Mouse (Mus musculus) spleen, adult 2 months (tissue): ENCODE measurements at regions not wholly inside any gene's neighbourhood (a gene's known extent, or its start where the extent isn't known, plus 50 kb on each side); places are given as distances from the start of the nearest gene placed in this dataset.

ENCODE experiments used
- CTCF ChIP-seq: fragments of 200-500 bp; IDR thresholded peaks from 2 replicates; pipeline ENCODE4 v1.5.1; 2011; ENCODE audit warnings: mild to moderate bottlenecking, inconsistent platforms; ENCODE audit not compliant: insufficient read depth, insufficient read length, insufficient replicate concordance; ENCODE audit errors: extremely low read depth
- POLR2A ChIP-seq: fragments of 200-500 bp; IDR thresholded peaks from 2 replicates; pipeline ENCODE4 v1.6.1; 2011; ENCODE audit warnings: low read depth, low read length, inconsistent platforms

DNA sequence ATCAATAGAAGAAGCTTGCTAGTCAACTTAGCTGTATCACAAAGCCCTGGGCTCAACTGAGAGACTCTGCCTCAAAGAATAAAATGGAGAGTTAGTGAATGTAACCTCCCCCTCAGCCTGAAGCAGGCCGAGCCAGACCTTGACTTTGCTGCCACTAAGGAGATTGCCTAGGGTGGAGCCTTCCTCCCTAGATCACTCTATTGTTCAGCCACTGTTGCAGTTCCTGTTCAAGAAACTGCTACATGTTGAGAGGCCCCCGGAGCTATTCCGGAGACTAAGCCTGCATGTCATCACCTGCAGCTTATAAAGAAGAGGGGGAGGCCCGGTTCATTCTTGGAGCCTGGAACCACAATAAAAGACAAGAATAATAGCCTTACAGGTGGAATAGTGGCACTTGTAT lies 257.9 kb downstream of the Adgrg6 start:
- TF ChIP-seq CTCF: no peak
- no peak for TF ChIP-seq POLR2A
